8 mouse cellular contexts compared by ENCODE assay signal in the genomic region with DNA sequence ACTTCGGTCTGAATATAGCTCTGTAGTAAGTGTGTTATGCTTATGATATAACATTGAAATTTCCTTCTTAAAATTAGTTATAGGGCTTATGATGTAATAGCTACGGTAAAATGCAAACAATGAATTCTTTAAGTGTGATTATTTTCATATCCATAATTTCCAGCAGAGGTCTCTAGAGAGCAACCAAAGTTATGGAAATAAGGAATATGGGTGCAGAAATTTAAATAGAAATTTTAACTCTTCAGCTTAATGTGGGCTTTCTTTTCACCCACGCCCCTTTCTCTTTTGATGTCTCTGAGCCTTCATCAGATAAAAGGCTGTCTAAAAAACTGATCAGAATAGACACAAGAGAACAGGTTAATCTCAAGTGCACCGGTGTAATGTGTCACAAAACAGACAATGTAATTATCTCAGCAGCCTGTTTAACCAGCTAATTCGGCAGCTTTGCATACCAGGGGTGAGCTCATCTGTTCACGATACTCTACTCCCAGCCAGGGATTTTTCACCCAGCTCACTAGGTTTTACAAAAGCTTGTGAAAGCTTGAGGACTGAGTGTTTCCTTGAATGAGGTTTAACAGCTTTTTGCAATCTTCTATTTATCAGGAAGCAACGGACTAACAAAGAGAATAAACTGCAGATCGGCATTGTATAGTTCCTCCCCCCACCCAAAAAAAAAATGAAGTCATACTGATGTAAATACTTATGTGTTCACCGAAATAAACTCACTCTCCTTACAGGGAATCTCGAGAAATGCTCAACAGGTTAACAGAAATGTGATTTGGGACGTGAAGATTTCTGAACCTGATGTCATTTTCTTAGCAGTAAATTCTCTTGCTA.
A peak's percentile ranks its signal among the peaks of the same experiment; 100 is the strongest.
DNase-seq lines count a peak whose midpoint lies in the region; ATAC-seq and TF ChIP-seq lines count a peak whose summit lies in the region.

No protein-coding gene starts in this region.

- no peaks in the 10 kb centered on the region for H3K4me1 ChIP-seq in heart, embryonic 11.5 days (ENCODE audit: control insufficient read depth, insufficient read depth, low read length)
- H3K4me1 ChIP-seq in midbrain, embryonic 12.5 days: peaks cover 5% of the 10 kb centered on the region; the same call in 1 of the 2 replicates
- peaks cover 6% of the 10 kb centered on the region; the same call in 1 of the 2 replicates for H3K4me1 ChIP-seq in midbrain, embryonic 10.5 days
- H3K4me1 ChIP-seq in embryonic fibroblast, embryonic 13.5 days (ENCODE audit: control insufficient read depth, insufficient read depth, low read length): 0 out of 2 replicates have a peak, but pooled peaks cover 2% of the 10 kb centered on the region
- no peaks in the 10 kb centered on the region for H3K4me1 ChIP-seq in liver, embryonic 16.5 days (ENCODE audit: control insufficient read depth, low read depth, low read length)

- H3K4me3 ChIP-seq in heart, embryonic 11.5 days (ENCODE audit: low read depth, low read length): no peak overlapping the region
- no peak overlapping the region for H3K4me3 ChIP-seq in midbrain, embryonic 12.5 days
- no peak overlapping the region for H3K4me3 ChIP-seq in midbrain, embryonic 10.5 days
- H3K4me3 ChIP-seq in embryonic fibroblast, embryonic 13.5 days (ENCODE audit: insufficient read depth, low read length): no peak overlapping the region
- H3K4me3 ChIP-seq in liver, embryonic 16.5 days (ENCODE audit: low read depth, low read length): no peak overlapping the region

- H3K27ac ChIP-seq in heart, embryonic 11.5 days (ENCODE audit: low read depth, low read length): no peak overlapping the region
- H3K27ac ChIP-seq in midbrain, embryonic 12.5 days (replicated peaks): no peak overlapping the region
- no peak overlapping the region for H3K27ac ChIP-seq in midbrain, embryonic 10.5 days (replicated peaks)
- H3K27ac ChIP-seq in embryonic fibroblast, embryonic 13.5 days (ENCODE audit: insufficient read depth, low read length): peak overlapping the region; percentile 71
- no peak overlapping the region for H3K27ac ChIP-seq in liver, embryonic 16.5 days (ENCODE audit: low read length)

- no peak for TF ChIP-seq POLR2A in embryonic fibroblast, embryonic 13.5 days (IDR thresholded peaks at IDR 0.05; ENCODE audit: low read depth, low read length)

- TF ChIP-seq CTCF in embryonic fibroblast, embryonic 13.5 days (IDR thresholded peaks at IDR 0.05; ENCODE audit: borderline replicate concordance, insufficient read depth, low read length): no peak

- ATAC-seq in heart, embryonic 11.5 days (replicated peaks; ENCODE audit: insufficient number of reproducible peaks, low FRiP score, low TSS enrichment): no peak
- peak; percentile 60; the same call in 1 of the 2 replicates for ATAC-seq in midbrain, embryonic 12.5 days (ENCODE audit: low FRiP score, low read depth)
- no peak for ATAC-seq in liver, embryonic 16.5 days (ENCODE audit: low read depth)

- WGBS in heart, embryonic 11.5 days (ENCODE audit: insufficient replicate concordance): 51% methylated on average over 11 of the region's 11 CpGs
- WGBS in midbrain, embryonic 12.5 days: 40% methylated on average over 11 of the region's 11 CpGs
- 52% methylated on average over 11 of the region's 11 CpGs for whole genome bisulfite sequencing in midbrain, embryonic 10.5 days
- 22% methylated on average over 11 of the region's 11 CpGs for WGBS in liver, embryonic 16.5 days (ENCODE audit: insufficient replicate concordance)

- H3K9me3 ChIP-seq in heart, embryonic 11.5 days (replicated peaks; ENCODE audit: control insufficient read depth, low read length): no peaks in the 10 kb centered on the region
- no peaks in the 10 kb centered on the region for H3K9me3 ChIP-seq in midbrain, embryonic 12.5 days
- no peaks in the 10 kb centered on the region for H3K9me3 ChIP-seq in midbrain, embryonic 10.5 days (replicated peaks)
- no peaks in the 10 kb centered on the region for H3K9me3 ChIP-seq in liver, embryonic 16.5 days (replicated peaks; ENCODE audit: control insufficient read depth, low read length)

- H3K36me3 ChIP-seq in heart, embryonic 11.5 days (ENCODE audit: control insufficient read depth, insufficient read depth, low read length): no peaks in the 10 kb centered on the region
- H3K36me3 ChIP-seq in midbrain, embryonic 12.5 days: no peaks in the 10 kb centered on the region
- H3K36me3 ChIP-seq in midbrain, embryonic 10.5 days: no peaks in the 10 kb centered on the region
- no peaks in the 10 kb centered on the region for H3K36me3 ChIP-seq in liver, embryonic 16.5 days (ENCODE audit: control insufficient read depth, insufficient read depth)

- H3K27me3 ChIP-seq in heart, embryonic 11.5 days (ENCODE audit: control insufficient read depth, insufficient read depth, low read length): no peaks in the 10 kb centered on the region
- no peaks in the 10 kb centered on the region for H3K27me3 ChIP-seq in midbrain, embryonic 12.5 days
- H3K27me3 ChIP-seq in midbrain, embryonic 10.5 days (ENCODE audit: low read depth, poor library complexity, severe bottlenecking): no peaks in the 10 kb centered on the region
- H3K27me3 ChIP-seq in liver, embryonic 16.5 days (ENCODE audit: control insufficient read depth, insufficient read depth, low read depth, low read length): no peaks in the 10 kb centered on the region

- no peak for DNase-seq in heart, adult 11 months
- no peak for DNase-seq in midbrain, embryonic 10.5 days (ENCODE audit: low spot score)
- DNase-seq in spleen, postnatal 36 days (ENCODE audit: low spot score in 2 of 2): no peak
- no peak for DNase-seq in testis, postnatal 14 days (ENCODE audit: low spot score)

- peak overlapping the region; percentile 36; the same call in 1 of the 2 replicates for H3K4me2 ChIP-seq in heart, embryonic 11.5 days
- peak overlapping the region; percentile 15; the same call in 1 of the 2 replicates for H3K4me2 ChIP-seq in midbrain, embryonic 12.5 days (replicated peaks)
- peak overlapping the region; percentile 8; the same call in 1 of the 2 replicates for H3K4me2 ChIP-seq in liver, embryonic 16.5 days (ENCODE audit: low read depth, low read length)

- no peak overlapping the region for H3K9ac ChIP-seq in heart, embryonic 11.5 days (ENCODE audit: low read depth, low read length)
- H3K9ac ChIP-seq in midbrain, embryonic 12.5 days (replicated peaks): no peak overlapping the region
- no peak overlapping the region for H3K9ac ChIP-seq in liver, embryonic 16.5 days (ENCODE audit: low read depth, low read length)
